Mouse (Mus musculus) embryo, embryonic 11 days (tissue): ENCODE data around the gene Dicer1.

Experiments used
- DNase-seq: peaks from one replicate; pipeline ENCODE4 v3.0.0-alpha.2; 2015

The Dicer1 gene

DNA sequence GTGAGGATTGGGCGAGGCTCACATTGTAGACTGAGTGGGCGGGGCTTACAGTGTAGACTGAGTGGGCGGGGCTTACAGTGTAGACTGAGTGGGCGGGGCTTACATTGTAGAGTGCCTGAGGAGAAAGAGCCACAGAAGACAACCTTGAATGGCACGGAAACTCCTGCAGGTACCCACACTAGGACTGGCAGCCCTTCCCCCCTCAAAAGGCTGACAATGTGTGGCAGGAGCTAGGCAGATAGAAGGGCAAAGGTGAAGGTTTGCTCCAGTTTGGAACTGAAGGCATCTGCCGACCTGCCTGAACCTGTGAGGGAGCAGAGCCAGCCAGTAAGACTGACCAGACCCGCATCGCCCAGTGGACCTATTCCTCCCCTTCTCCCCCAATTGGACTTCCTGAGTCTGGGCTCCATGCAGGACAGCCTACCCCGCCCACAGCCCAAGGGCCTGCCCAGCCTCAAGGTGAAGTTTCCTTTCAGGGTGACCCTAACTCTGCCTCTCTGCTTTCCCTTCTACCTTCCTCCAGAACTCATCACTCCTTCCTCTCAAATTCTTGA lies 74.3 kb downstream of the Dicer1 start:
- peak; percentile 42 for DNase-seq

DNA sequence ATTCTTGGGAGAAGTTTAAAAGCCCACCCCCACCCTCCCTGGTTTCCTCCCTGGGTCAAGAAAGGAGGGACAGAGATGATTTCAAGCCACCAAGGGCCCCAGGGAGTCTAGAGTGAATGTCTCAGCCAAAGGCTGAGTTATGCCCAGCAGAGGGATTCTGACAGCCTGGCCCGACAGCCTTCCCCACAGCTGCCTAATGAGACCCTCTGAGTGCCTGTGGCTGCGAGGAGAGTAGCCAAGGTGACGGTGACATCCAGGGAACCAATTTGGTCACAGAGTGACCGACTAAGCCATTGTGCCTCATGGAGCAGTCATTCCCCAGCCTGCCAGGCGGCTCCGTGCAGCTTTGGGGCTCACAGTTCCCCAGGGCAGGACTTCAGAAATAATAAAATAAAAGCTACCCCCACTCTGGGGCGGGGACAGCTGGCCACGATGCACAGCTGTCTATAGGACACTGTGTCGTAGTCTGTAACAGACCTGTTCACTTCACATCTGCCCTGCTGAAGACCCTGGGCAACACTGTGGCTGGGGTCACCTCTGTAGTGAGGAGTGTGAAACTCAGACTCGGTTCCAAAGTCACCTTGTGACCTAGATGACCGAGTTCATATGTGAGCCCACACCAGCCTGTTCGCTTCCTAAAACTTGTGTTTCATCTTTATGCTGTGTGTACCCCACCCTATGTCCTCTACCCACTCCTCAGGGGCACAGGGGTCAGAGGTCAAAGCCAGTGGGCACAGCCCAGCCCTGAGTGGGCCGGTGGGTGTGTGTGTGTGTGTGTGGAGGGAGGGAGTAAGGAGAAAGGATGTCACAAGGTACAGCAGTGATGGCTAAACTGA lies 75.0 kb downstream of the Dicer1 start:
- DNase-seq: peak; percentile 28

DNA sequence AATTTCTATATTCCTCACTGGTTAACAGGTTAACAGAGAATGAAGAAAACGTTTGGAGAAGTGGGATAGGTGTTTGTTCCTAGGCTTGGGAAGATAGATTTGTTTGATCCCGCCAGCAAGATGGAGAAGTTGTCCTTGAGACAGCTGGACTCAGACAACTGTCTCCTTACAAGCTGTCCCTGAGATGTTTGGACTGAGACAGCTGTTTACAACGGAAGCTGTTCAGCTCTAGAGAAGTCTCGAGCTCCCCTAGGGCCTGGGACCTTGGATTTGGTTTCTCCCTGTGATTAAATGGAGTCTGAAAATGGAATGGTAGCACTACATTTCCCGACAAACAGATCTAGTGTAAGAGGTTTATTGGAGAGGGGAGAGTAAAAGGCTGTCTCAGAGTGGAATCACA lies 78.8 kb downstream of the Dicer1 start:
- DNase-seq: no peak

DNA sequence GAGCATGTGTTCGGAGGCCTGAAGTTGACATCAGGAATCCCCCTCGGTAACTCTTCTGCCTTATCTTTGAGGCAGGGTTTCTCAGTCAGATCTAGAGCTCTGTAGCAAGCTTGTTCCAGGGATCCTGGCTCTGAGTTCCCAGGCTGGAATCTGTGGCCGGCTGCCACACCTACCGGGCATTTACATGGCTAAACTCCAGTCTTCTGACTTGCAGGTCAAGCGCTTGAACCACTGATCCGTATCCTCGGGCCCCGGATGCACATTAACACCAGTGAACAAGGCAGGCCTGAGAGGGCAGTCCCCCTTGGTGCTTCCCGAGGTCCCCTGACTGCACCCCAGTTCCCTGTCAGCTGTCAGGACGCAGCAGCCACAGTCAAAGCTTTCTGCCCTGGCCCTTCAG lies 79.3 kb downstream of the Dicer1 start:
- no peak for DNase-seq

DNA sequence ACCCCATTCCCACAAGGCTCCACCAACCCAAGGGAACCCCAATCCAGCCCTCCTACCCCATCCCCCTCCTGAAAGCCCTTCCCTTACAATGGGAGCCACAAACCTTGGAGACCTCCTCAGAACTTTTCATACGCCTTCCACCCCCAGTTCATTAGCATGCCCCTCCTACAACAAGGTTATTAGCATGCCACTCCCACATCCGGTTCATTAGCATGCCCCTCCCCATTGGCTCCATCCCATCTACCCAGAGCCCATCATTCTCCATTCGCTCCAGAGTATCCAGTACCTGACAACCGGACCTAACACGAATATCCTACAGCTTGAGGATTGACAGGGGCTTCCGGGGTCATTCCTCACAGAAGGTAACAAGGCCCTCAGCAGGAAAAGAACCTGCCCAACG lies 83.9 kb downstream of the Dicer1 start:
- DNase-seq: no peak

DNA sequence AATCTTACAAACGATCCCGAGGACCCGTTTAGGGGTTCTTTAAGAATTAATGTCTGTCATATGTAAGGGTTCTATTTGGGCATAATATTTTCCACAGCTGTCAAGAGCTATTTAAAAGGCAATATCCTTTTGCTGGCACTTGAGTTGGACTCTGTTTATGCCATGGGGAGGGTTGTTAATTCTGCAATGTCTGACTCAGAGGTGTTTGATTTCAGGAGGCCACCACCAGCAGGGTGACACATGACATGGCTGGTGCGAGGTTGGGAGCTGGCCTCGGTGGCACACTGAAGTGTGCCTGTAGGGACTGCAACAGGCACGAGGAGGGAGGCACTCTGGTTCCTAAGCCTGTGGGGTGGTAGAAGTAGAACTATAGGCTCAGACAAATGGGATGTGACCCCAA lies 85.8 kb downstream of the Dicer1 start:
- no peak for DNase-seq

DNA sequence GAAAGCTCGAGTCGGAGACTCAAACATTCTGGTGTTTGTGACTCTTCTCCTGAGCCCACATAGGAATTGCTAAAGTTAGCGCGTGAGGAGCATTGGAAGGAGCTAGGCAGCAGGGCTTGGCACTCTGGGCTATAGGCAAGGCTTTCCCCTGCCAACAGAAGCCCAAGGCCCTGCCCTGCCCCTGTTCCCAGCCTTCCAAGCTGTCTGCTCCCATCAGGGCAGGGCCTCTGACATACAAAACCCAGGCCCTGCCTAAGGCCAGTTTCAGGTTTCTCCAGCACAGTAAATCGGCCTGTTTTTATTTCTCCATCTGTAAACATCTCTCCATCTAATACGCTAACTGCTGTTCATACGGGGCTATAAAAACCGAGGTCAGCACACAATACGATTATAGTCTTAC lies 86.2 kb downstream of the Dicer1 start:
- DNase-seq: no peak

DNA sequence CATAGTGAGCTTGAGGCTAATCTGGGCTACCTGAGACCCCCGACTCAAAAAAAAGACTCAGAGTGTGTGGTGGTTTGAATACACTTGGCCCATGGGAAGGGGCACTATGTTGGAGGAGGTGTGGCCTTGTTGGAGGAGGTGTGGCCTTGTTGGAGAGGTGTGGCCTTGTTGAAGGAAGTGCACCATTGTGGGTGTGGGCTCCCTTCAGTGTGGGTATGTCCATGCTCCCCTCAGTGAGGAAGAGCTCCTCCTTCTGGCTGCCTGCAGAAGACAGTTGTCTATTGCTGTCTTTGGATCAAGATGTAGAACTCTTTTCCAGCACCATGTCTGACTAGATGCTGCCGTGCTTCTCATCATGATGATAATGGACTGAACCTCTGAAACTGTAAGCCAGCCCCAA lies 95.6 kb downstream of the Dicer1 start:
- no peak for DNase-seq

DNA sequence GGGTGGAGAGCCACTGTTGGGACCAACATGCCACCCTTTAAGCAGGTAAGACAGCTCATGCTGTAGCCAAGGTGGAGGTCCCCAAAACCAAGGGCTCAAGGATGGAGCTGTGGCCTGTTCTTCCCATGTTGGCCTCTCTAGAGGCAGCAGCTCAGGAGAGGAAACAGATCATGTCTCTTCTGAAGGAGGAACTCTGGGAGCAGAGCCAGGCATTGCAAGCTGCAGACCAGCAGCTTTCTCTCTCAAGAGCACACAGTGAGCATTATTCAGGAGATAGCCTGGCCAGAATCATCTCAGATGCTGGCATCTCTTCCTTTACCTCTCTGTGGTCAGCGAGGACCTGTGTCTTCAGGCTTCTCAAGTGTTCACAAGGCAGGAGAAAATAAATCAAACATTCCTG lies 96.7 kb downstream of the Dicer1 start:
- no peak for DNase-seq

DNA sequence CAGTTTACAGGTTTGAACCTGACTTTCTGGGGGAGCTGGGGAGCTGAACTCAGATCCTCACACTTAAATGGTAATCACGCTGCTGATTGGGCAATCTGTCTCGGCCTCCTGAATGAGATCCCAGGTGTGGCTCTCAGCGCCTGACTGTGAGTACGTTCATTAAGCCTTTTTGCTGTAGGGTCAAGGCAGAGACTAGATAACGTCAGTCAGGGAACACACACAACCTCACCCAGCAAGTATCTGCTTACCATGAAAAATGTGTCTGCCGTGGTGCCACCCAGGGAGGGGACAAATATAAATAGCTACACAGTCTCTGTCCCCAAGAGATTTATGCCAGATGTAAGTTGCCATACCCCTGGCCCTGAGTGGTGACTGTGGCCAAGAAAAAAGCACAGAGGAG lies 99.7 kb downstream of the Dicer1 start:
- no peak for DNase-seq

DNA sequence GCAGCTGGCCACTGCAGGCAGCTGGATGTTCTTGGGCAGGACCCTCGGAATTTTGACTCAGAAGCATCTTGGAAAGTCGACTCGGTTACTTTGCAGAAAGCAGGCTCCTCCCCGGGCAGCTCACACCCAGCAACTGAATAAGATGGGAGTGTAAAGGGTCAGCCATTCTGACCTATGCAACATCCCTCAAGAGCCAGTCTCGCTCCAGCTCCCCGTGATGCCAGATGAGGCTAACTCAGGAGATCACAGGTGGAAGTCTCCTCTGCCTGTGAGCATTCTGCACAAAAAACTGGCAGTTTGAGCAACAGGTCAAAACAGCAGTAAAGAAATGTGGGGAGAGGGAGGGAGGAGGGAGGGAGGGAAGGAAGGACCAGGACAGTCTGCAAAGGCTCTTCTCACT lies 100.5 kb downstream of the Dicer1 start:
- DNase-seq: no peak

DNA sequence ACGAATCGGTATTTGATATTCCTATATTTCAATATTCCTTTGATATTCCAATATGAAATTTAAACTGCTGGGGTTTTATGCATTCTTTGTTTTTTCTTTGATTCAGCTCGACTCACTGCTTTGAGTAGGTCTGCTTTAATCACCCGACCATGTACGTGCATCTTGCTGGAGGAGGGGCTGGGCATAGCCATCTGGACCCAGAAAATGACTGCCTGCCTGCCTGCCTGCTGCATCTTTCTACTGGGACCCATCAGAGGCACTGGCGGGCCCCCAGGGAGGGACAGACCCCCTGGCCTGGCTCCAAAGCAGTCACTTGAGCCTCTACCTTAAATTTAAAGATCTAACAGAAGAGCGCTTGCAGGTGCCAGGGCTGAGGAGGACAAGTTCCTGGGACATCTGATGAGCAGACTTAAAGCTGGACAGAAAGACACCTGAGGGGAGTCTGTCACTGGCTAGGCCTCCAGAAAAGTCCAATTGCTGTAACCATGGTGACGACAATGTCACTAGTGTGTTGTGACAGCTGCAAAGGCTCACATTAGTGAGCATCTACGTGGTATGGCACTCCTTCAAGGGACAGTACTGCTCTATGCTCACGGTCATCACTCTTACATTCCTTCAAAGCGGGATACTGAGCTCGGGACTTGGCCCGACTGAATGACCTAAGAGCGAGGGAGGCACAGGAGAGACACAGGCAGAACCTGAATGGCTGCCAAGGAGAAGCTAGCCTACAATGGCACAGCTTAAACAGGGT lies 101.1 kb downstream of the Dicer1 start:
- no peak for DNase-seq

DNA sequence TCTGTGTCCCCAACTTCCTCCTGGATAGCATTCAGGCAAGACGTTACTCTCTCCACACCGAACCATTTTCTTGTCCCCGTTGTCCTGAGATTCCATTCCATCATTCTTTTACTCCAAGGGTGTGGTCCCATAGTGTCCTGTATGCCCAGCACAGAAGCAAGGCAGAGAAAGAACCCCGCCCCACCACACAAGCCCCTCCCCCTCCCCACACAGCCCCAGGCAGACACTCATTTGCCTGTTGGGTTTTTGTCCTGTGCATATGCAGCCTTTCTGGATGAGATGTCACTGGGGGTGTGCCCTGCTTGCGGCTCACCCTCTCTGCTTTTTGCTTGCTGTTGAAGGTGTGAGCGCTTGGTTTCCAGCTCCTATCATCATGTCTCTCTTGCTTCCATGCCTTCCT lies 103.4 kb downstream of the Dicer1 start:
- DNase-seq: no peak

DNA sequence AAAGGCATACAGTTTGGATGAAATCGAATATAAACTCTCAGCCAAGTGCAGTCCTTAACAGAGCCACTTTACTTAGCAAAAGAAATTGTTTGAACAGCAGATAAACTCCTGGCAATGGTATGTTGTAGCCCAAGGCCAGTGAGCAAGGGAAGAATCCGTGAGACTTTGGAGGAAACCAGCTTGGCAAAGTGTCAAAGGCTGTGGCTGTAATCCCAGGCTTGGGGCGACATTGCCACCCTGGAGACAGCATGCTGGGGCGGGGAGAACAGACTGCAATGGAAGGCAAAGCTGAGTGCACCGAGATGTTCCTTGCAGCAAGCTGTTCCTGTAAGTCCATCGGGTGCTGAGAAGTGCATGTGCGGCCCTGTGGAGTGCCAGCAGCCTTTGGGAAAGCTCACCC lies 109.4 kb downstream of the Dicer1 start:
- DNase-seq: no peak

DNA sequence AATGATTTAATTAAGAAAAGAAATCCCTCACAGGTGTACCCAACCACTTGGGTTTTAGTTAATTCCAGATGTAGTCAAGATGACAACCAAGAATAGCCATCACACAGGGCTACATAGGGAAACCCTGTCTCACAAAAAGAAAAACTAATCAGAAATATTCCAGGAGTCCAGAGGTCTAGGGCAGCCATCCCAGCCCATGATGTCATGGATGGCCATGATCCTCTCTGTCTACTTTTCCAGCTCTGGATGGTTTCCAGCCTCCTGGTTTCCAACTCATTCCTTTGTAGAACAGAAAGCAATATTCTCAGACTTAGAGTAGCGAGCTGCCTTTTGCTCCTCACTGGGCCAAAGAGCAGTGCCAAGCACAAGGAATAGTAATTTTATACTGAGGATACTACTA lies 110.8 kb downstream of the Dicer1 start:
- DNase-seq: no peak

DNA sequence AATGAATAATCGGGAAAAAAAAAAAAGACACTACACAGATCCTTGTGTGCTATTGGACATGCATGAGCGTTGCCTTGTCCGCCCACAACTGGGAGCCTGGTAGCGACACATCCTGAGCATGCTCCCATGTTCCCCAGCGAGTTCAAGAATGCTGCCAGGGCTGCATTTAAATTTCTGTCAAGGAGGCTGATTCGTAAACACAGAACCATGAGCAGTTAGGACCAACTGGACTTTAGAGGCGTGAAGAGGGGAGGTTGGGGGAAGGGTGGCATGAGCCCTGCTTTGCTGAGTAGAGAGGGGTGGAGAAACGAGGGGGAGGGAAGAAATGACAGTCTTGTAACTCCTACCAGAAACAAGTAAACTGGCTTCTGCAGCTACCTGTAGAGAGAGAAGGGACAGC lies 113.6 kb downstream of the Dicer1 start:
- DNase-seq: peak; percentile 50
